Mouse (Mus musculus) layer of hippocampus, postnatal 25 days (tissue): ENCODE measurements around the gene Eid3. TPM values are rescaled to one million over a fixed set of nuclear protein-coding genes. Genes with fewer than 3 reads are reported as not detected.
A peak's percentile ranks its signal among the peaks of the same experiment; 100 is the strongest.

Source experiments
- DNase-seq, 2 experiments: peaks; one replicate each; pipeline ENCODE4 v3.0.0; 2022; ENCODE audit warnings: mixed read lengths in 2 of 2, low spot score in 1 of 2; ENCODE audit errors: extremely low spot score in 1 of 2
- total RNA-seq, 2 experiments: library from RNA; stranded (reverse); gene quantifications; 2 replicates each; pipeline ENCODE4 v1.2.3; 2021

Gene Eid3
- total RNA-seq, 2 experiments from 2014 or later = 1.3 to 2.3 TPM

DNA sequence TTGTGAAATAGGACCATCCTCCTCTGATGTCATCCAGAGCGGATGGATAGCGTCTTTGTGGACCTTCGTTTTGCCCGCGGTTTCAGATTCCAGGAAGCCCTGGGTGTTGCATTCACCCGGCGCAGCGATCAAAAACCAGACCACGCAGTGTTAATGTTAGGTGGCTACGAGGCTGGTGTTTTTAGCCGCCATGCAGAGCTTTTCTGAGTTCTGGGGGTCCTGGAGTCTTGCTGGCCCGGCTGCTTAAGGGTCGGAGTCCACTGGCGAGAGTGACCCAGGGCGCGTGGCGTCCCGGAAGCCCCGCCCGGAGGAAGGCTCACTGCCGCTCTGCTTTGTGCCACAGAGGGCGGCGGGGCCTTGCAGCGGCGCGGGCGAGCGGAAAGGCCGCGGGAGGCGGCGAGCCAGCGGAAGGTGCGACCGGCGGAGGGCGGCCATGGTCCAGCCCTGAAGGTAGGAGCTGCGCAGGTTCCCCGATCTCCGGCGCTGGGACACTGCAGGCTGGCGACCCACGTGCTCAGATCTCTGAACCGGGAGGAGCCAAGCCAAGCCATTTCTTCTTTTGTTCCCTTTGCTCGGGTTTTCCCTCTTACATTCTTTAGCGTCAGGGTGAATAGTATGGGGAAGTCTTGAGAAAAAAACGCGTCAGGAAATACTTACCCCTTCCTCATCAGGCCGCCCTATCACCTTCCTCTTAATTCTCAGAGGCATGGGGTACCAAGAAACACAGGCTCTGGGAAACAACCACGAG lies 6.1 kb upstream of the Eid3 start:
- peak; percentile 30 to 39 for DNase-seq

- DNase-seq = no peak
Observed at GRCm38 (mm10) chr10:82860929-82861315, 5.5 kb upstream of the Eid3 start.

DNA sequence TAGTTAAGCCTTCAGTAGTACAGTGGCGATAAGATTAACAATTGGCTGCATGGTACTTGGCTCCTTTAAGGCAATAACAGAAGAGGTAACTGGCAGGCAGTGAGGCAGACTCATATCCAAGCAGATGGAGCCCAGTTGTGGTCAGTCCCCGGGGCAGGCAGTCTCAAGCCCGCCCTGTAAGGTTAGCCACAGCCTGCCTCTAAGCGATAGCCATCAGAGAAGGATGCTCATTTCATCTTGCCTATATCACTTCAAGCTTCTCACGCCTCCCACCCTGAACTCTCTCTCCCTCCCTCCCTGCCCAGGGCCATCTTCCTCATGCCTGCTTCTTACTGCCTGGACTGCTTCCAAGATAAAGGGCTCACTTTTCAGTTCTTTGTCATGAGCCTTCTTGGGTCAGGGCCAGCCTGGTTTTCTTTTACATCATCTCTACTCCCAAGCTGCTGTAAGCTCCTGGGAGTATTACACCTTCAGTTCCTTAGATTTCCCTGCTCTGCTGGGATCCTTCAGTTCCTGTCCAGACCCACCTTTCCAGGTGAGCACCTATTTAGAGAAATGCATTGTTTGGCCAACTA lies 3.2 kb upstream of the Eid3 start:
- no peak for DNase-seq

DNA sequence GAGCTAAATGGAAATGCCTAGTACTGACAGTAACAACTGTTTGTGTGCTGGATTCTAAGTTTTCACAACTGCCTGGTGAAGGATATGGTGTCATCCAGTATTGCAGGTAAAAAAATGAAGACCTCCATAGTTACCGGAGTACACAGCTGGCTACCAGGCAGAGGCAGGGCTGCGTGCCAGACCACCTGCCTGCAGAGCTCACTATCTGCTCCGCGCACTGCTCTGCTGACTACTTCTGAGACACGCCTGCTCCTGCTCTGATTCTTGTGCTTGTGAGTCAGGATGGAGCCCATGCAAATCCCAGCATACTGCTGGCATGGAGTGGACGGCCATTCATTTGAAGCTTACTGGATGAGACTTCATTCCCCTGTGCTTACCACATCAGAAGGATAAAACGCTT lies 2.6 kb upstream of the Eid3 start:
- DNase-seq = no peak

DNA sequence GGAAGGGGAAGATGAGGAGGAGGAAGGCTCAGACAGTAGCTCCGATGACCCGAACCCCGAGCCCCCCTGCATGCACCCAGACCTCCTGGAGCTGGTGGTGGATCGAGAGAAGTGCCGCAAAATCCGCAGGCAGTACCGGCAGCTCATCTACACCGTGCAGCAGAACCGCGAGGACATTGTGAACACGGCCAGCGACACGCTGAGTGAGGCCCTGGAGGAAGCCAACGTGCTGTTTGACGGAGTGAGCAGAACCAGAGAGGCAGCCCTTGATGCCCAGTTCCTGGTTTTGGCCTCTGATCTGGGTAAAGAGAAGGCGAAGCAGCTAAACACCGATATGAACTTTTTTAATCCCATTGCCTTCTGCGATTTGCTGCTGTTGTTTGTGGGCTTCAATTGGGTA lies 406 bp downstream of the Eid3 start:
- DNase-seq = no peak

DNA sequence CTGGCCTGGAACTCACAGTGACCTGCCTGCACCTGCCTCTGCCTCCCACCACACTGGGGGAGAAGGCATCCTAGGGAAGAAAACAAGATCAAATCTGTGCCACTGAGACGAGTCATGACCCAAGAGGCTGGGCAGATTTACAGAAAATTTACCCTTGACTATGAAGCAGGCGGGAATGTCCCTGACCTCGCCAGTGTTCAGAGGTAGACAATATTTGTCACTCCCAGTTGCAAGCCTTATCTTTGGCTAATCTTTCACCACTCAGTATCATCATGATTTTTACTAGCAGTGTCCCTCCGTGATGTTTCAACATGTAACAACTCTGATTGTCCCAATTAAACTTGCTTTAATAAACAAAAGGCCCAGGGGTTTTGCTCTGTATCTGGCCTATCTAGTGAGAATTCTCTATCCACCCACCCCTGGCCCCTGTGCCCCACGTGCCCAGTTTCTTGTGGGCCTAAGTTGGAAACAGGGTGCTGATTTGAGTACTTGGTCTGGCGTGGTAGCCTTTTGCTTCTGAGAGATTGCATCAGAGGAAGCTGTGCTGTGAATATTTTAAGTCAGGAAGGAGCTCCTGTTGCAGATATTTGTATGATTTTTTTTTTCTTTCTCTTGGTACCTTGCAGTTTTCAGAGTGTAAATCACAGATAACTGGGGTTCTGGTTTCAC lies 2.1 kb downstream of the Eid3 start:
- DNase-seq = no peak

GRCm38 (mm10) chr10:82875446-82875845 lies 9.0 kb downstream of the Eid3 start:
- no peak for DNase-seq

DNA sequence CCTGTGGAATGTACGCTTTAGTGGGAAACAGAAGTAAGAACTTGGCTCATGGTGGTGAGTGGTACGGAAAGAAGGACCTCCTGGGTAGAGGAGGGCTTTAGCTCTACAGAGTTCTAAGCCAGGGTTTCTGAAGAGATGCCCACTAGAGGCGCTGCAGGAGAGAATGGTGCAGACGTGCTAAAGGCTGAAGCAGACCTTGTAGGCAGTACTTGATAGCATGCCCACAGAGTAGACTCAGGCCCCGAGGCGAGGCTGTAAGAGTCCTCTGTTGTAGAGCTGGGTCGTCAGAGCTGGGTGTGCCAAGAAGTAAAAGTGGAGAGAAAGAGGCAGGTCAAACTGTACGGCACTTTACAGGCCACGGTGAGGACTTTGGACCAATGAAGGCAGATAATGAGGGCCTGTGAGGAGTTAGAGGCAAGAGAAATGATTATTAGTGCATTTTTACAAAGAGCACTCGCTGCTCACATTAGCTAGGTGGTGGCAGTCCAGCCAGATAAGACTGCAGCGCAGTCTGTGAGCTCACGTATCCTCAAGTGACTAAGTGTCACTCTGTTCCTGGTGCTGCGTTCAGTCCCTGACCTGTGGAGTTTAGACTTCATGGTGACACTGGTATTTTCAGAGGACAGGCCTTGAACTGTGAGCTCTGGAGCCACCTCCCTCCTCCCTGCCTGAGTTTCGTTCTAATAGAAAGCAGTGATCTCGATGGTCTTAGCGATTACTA lies 9.8 kb downstream of the Eid3 start:
- DNase-seq = peak in 1 of 2 experiments; percentile 56

- no peak for DNase-seq
Observed at GRCm38 (mm10) chr10:82887354-82887753, 20.9 kb downstream of the Eid3 start.

- no peak for DNase-seq
Observed at GRCm38 (mm10) chr10:82888576-82888975, 22.1 kb downstream of the Eid3 start.

GRCm38 (mm10) chr10:82889447-82889973 lies 23.1 kb downstream of the Eid3 start:
- DNase-seq = no peak

GRCm38 (mm10) chr10:82890936-82891335 lies 24.5 kb downstream of the Eid3 start:
- no peak for DNase-seq

DNA sequence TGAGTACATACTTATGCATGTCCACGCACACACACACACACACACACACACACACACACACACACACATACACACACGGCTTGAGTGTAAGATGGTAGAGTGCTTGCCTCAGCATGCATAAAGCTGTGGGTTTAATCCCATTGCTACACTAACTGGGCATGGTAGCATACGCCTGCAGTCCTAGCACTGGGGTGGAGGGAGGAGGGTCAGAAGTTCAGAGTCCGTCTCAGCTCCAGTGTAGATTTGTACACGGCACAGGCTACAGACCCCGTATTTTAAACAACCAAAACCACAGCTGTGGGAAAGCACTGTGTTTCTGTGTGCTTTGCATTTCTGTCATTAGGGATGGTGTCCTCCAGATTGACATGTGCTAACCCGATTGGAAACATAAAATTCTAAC lies 25.0 kb downstream of the Eid3 start:
- DNase-seq = no peak

DNA sequence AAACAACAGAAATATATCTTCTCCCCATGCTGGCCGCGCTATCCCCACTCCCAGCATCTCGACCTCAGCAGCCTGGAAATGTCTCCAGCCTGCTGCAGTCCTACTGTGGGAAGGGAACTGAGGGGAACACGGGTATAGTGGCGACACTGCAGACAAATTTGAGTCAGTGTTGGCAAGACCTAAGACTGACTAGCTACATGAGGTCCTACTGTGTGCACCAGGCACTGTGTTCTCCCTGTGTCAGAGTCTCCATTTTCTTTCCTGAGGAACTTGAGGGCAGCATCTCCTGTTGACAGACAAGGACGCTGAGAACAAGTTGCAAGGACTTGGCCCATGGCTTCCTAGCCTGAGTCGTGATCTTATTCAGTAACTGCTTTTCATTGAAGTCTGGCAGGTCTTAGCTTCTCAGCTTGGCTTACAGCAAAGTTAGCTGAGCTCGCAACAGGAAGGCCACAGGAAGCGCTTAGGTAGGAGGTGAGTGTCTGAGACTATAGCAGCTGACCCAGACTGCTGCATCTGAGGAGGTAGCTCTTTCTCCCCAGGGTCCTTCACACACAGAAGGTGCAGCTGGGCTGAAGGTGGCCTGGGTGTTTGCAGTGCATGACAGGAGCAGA lies 26.1 kb downstream of the Eid3 start:
- no peak for DNase-seq

DNA sequence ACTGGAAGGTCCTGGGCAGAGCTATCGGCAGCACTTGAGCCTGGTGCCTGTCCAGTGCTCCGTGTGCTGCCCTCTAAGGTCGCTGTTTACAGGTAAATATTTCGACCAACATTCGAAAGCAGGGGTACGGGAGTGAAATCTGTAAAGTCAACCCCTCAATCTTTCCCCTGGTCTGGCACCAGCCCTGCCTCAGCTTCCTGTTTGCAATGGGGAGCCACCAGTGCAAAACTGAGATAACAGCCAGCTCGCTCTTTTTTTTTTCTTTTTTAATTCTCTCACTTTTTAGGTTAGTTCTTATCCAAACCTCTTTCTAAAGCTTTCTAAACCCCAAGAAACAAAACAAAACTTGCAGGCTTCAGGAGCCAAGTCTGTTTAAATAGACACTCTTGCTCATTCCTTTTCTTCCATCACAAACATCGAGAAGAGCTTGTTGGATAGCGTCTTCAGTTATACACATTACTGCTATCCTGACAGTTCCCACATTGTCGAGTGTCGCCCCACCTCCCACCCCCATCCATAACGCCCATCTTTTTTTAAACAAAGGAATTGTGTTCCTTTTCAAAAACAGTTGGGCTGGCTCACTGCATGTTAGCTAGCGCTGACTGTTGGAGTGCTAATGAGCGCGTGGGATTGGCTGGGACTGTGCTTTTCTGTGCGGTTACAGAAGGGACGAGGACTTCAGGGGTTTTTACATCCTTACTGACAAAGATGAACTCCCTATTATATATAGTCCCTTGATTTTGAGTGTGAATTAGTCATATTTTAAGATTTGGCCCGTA lies 27.6 kb downstream of the Eid3 start:
- no peak for DNase-seq

DNA sequence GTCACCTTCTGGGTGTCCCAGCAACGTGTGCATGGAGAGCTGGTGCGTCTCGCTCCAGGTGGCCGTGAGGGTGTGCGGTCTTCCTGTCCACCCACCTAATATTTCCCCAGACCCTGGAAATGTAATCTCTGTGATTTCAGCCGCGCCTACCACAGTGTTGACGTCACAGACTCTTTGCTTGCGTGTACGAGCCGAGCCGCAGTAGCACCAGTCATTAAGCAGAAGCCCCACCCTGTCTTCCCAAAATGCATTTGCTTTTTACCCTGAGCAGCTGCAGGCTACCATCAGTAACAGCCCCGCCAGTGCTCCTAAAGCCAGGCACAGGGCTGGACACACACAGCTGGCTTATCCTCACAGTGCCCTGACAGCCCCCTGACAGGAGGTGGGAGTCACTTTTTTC lies 31.5 kb downstream of the Eid3 start:
- no peak for DNase-seq

DNA sequence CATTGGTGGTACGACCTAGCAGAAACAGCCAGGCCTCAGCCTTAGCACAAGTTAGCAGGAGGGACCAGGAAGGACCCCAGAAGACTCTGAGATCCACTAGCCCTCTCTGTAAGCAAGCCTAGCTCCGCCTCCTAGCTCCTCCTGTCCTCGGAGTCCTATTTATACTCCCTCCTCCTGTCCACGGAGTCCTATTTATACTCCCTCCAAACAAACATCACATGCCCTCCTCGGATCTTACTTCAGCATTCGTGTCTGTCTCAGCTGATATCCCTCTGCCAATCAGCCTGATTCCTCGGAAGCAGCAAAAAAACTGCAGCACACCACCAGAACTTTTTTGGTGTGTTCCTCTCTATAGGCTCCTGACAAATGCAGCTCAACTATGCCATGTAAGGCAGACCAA lies 32.5 kb downstream of the Eid3 start:
- DNase-seq = no peak

DNA sequence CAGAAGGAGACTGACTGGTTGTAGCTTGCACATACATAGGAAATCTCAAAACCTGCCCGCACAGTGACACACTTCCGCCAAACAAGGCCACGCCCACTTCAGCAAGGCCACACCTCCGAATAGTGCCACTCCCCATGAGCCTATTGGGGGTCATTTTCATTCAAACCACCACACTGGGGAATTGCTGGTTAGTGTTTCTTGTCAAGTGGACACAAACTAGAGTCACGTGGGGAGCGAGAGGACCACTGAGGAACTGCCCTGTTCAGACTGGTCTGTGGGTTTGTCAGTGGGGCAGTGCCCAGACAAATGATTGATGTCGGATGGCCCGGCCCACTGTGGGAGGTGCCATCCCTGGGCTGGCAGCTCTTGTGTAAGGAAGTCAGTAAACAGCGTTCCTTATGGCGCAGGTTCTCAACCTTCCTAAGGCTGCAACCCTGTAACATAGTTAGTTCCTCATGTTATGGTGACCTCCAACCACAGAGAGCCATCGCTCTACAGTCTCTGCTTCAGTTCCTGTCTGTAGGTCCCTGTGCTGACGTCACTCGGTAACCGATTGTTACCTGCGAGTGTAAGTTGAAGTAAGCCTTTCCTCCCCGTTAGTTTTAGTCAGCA lies 33.5 kb downstream of the Eid3 start:
- no peak for DNase-seq

GRCm38 (mm10) chr10:82900546-82900945 lies 34.1 kb downstream of the Eid3 start:
- DNase-seq = no peak
